Mouse (Mus musculus) lung, embryonic 14.5 days (tissue): ENCODE results near the gene Olfr126. TPM values are rescaled to one million over a fixed set of nuclear protein-coding genes. Genes with fewer than 3 reads are reported as not detected.

Experiments used
- ATAC-seq: fragments of 200-750 bp; cut with Nextera tagmentation; 2 replicates; pipeline ENCODE4 v1.8.0; 2017; ENCODE audit warnings: mild to moderate bottlenecking, moderate TSS enrichment, moderate library complexity; ENCODE audit not compliant: insufficient read depth
- DNase-seq: peaks from one replicate; pipeline ENCODE4 v3.0.0-alpha.2; 2015
- H3K27ac ChIP-seq: fragments of 300-500 bp; sonication (generic); 2 replicates; pipeline ENCODE4 v1.5.1; 2014; ENCODE audit warnings: low read depth, mild to moderate bottlenecking, moderate library complexity
- H3K27me3 ChIP-seq: fragments of 300-500 bp; sonication (generic); 2 replicates; pipeline ENCODE4 v1.6.1; 2014; ENCODE audit warnings: low read length, control low read depth; ENCODE audit not compliant: insufficient read depth
- H3K36me3 ChIP-seq: fragments of 300-500 bp; sonication (generic); 2 replicates; pipeline ENCODE4 v1.6.1; 2014; ENCODE audit warnings: control low read depth; ENCODE audit not compliant: insufficient read depth
- H3K4me1 ChIP-seq: fragments of 300-500 bp; sonication (generic); 2 replicates; pipeline ENCODE4 v1.6.1; 2014; ENCODE audit warnings: antibody characterized with exemption, control low read depth; ENCODE audit not compliant: insufficient read depth
- H3K4me2 ChIP-seq: fragments of 300-500 bp; sonication (generic); 2 replicates; pipeline ENCODE4 v1.6.1; 2014; ENCODE audit warnings: mild to moderate bottlenecking
- H3K4me3 ChIP-seq: fragments of 300-500 bp; sonication (generic); 2 replicates; pipeline ENCODE4 v1.5.1; 2014; ENCODE audit warnings: low read depth, low read length
- H3K9ac ChIP-seq: fragments of 300-500 bp; sonication (generic); 2 replicates; pipeline ENCODE4 v1.6.1; 2014
- H3K9me3 ChIP-seq: fragments of 300-500 bp; sonication (generic); 2 replicates; pipeline ENCODE4 v1.6.1; 2016; ENCODE audit warnings: low read depth, low read length, control low read depth
- CTCF ChIP-seq: IDR thresholded peaks from 2 replicates; pipeline ENCODE4 v1.5.1; 2016; ENCODE audit warnings: antibody characterized with exemption, low read depth
- WGBS: fragments of 180-500 bp; shearing (Covaris S2); extraction: QIAGEN DNeasy Blood & Tissue Kit; methylation state at CpG from one replicate; pipeline ENCODE4 v1.1.7; 2014; 5-methylcytosine and 5-hydroxymethylcytosine counted together
- polyA plus RNA-seq: library from polyadenylated mRNA; unstranded; fragments of >200 nt; fragmentation: Nextera tagmentation; extraction: Ambion mirVana; gene quantifications from 2 replicates; pipeline ENCODE4 v1.2.1, GENCODE M21; 2014

Gene Olfr126
- polyA plus RNA-seq = not detected in 2 replicates

DNA sequence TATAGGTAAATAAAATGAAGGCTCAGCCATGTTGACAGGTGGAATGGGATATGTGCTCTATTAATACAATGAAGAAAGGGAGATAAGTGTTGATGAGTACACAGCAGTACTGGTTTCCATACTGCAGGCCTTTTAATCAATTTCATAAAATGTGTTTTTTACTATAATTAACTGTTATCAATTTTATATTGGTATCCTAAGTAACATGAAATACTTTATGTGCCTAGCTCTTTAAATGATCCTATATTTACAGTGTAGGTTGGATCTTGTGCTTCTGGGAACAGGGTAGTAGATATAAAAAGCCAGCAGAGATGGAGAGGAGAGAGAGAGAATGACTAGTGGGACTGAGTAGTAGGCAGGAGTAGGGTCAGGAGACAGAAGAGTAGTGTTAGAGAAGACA, at the start of gene Olfr126:
Olfr126 (plus strand) TSS at position 301 of the 400 bp plus-strand sequence.
- no peak within 1 kb of the TSS for H3K4me2 ChIP-seq
- no peaks in the 10 kb centered on the region for H3K4me1 ChIP-seq
- no peak within 1 kb of the TSS for H3K9ac ChIP-seq
- DNase-seq = no peak
- H3K27ac ChIP-seq = no peak within 1 kb of the TSS
- no peak within 1 kb of the TSS for H3K4me3 ChIP-seq
- no peaks in the 10 kb centered on the region for H3K27me3 ChIP-seq
- ATAC-seq = no peak
- no peaks in the 10 kb centered on the region for H3K36me3 ChIP-seq
- no peak for TF ChIP-seq CTCF
- no peaks in the 10 kb centered on the region for H3K9me3 ChIP-seq

DNA sequence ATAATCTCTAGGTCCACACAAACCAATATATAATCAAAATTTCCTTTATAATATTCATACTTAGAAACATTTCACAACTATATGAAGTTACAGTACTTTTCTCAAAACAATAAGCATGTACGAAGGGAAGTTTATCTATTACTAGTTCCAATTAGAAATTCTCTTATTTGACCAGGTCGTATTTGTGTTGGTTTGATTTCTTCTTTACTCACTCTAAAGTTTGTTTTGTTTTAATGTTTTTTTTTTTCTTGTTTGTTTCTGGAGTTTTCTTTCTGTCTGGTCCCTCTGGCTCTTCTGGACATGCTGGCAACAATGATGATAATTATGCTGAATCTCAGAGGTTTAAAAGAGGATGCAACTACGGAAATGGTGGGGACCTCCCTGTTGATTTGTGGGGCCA, 47.7 kb upstream of the Olfr126 start, which contains the start of gene Olfr124:
Olfr124 (plus strand) TSS at position 301 of the 400 bp plus-strand sequence.
- Histone ChIP-seq H3K27ac (no peak within 1 kb of the TSS), H3K36me3 (no peaks in the 10 kb centered on the region), H3K9ac (no peak within 1 kb of the TSS), H3K4me2 (no peak within 1 kb of the TSS), H3K27me3 (no peaks in the 10 kb centered on the region), H3K4me3 (no peak within 1 kb of the TSS), H3K9me3 (no peaks in the 10 kb centered on the region), H3K4me1 (no peaks in the 10 kb centered on the region)
- TF ChIP-seq CTCF = no peak
- 77% methylated on average over 3 of the region's 3 CpGs for WGBS
- no peak for ATAC-seq
- DNase-seq = no peak

DNA sequence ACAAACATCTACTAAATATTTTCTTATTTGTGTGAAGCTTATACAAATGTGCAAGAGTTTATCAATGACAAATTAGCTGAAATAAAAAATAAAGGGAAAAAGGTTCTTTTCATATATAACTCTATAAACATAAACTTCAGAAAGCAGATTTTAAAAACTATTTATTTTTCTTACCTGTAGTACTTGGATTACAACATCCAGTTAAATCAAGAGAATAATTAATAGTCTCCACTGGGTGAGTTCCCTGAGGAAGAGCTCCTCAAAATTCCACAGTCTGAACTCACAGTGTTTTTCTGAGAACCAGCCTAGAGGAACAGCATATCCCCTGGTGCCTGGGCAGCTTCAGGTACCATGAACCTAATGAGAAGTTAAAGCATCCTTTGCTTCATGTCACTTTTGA, 14.6 kb upstream of the Olfr126 start, which contains the start of gene Olfr125:
Olfr125 (plus strand) TSS at position 301 of the 400 bp plus-strand sequence.
- no peaks in the 10 kb centered on the region for H3K36me3 ChIP-seq
- DNase-seq (no peak), ATAC-seq (no peak)
- no peaks in the 10 kb centered on the region for H3K9me3 ChIP-seq
- H3K4me3 ChIP-seq = no peak within 1 kb of the TSS
- H3K27me3 ChIP-seq = no peaks in the 10 kb centered on the region
- H3K9ac ChIP-seq = no peak within 1 kb of the TSS
- no peaks in the 10 kb centered on the region for H3K4me1 ChIP-seq
- H3K4me2 ChIP-seq = no peak within 1 kb of the TSS
- no peak for TF ChIP-seq CTCF
- no peak within 1 kb of the TSS for H3K27ac ChIP-seq

DNA sequence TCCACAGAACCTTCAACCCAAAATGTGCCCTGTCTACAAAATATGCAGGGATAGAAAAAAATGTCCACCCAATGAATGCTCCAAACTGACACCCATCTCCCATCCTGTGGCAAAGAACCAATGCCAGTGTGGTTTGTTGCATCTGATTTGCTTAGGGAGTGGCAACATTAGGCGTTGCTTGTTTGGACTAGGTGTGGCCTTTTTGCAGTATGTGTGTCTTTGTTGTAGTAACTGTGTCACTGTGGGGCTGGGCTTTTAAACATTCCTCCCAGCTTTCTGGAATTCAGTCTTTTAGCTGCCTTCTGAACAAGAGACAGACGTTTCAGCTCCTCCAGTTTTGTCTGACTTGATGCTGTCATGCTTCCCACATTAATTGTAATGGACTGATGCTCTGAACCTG, 16.6 kb downstream of the Olfr126 start:
- no peak for TF ChIP-seq CTCF
- 61% methylated on average over 2 of the region's 2 CpGs for WGBS
- no peaks in the 10 kb centered on the region for H3K9me3 ChIP-seq
- no peaks in the 10 kb centered on the region for H3K27me3 ChIP-seq
- DNase-seq (no peak), ATAC-seq (no peak)
- H3K27ac ChIP-seq = no peak overlapping the region
- no peak overlapping the region for H3K4me3 ChIP-seq
- H3K4me1 ChIP-seq = no peaks in the 10 kb centered on the region
- H3K9ac ChIP-seq = no peak overlapping the region
- no peak overlapping the region for H3K4me2 ChIP-seq
- no peaks in the 10 kb centered on the region for H3K36me3 ChIP-seq

- no peak overlapping the region for H3K9ac ChIP-seq
- no peaks in the 10 kb centered on the region for H3K9me3 ChIP-seq
- no peak overlapping the region for H3K4me3 ChIP-seq
- no peak overlapping the region for H3K4me2 ChIP-seq
- TF ChIP-seq CTCF = no peak
- ATAC-seq = no peak
- no peaks in the 10 kb centered on the region for H3K4me1 ChIP-seq
- no peaks in the 10 kb centered on the region for H3K27me3 ChIP-seq
- DNase-seq = no peak
- H3K27ac ChIP-seq = no peak overlapping the region
- WGBS = 23% methylated on average over 8 of the region's 8 CpGs
- no peaks in the 10 kb centered on the region for H3K36me3 ChIP-seq
Observed at GRCm38 (mm10) chr17:37869676-37870205, 22.5 kb downstream of the Olfr126 start.

- H3K27ac ChIP-seq = no peak overlapping the region
- 73% methylated on average over 3 of the region's 3 CpGs for WGBS
- no peaks in the 10 kb centered on the region for H3K9me3 ChIP-seq
- no peaks in the 10 kb centered on the region for H3K27me3 ChIP-seq
- no peak overlapping the region for H3K4me2 ChIP-seq
- H3K36me3 ChIP-seq = no peaks in the 10 kb centered on the region
- DNase-seq (no peak), ATAC-seq (no peak)
- no peak for TF ChIP-seq CTCF
- H3K4me3 ChIP-seq = no peak overlapping the region
- no peaks in the 10 kb centered on the region for H3K4me1 ChIP-seq
- no peak overlapping the region for H3K9ac ChIP-seq
Observed at GRCm38 (mm10) chr17:37873830-37874229, 26.5 kb downstream of the Olfr126 start.

- H3K9ac ChIP-seq = no peak within 1 kb of the TSS
- no peaks in the 10 kb centered on the region for H3K36me3 ChIP-seq
- ATAC-seq (no peak), DNase-seq (no peak)
- H3K4me1 ChIP-seq = no peaks in the 10 kb centered on the region
- H3K4me3 ChIP-seq = no peak within 1 kb of the TSS
- H3K9me3 ChIP-seq = no peaks in the 10 kb centered on the region; the same call in 1 of the 2 replicates
- no peak within 1 kb of the TSS for H3K4me2 ChIP-seq
- no peaks in the 10 kb centered on the region for H3K27me3 ChIP-seq
- TF ChIP-seq CTCF = no peak
- no peak within 1 kb of the TSS for H3K27ac ChIP-seq
- WGBS = 60% methylated on average over 1 of the region's 1 CpGs
Observed at GRCm38 (mm10) chr17:37900137-37900536, 52.9 kb downstream of the Olfr126 start, which contains the start of gene Olfr127. Gene Olfr127, plus strand, starts transcription at chr17:37900437.

Other genes starting within 250 kb of the Olfr126 start
- not detected in 2 replicates for gene Olfr115, start 220.4 kb upstream of the Olfr126 start, polyA plus RNA-seq
- gene Olfr116, start 220.3 kb upstream of the Olfr126 start, polyA plus RNA-seq = not detected in 2 replicates
- gene Olfr117, start 183.7 kb upstream of the Olfr126 start, polyA plus RNA-seq = not detected in 2 replicates
- not detected in 2 replicates for gene Olfr118, start 180.5 kb upstream of the Olfr126 start, polyA plus RNA-seq
- not detected in 2 replicates for gene Olfr119, start 150.9 kb upstream of the Olfr126 start, polyA plus RNA-seq
- gene Olfr120, start 125.7 kb upstream of the Olfr126 start, polyA plus RNA-seq = not detected in 2 replicates
- gene Olfr121, start 98.6 kb upstream of the Olfr126 start, polyA plus RNA-seq = not detected in 2 replicates
- not detected in 2 replicates for gene Olfr122, start 78.9 kb upstream of the Olfr126 start, polyA plus RNA-seq
- not detected in 2 replicates for gene Olfr123, start 54.0 kb upstream of the Olfr126 start, polyA plus RNA-seq
- gene Olfr124, start 47.6 kb upstream of the Olfr126 start, polyA plus RNA-seq = not detected in 2 replicates
- gene Olfr125, start 14.5 kb upstream of the Olfr126 start, polyA plus RNA-seq = not detected in 2 replicates
- gene Olfr127, start 53.0 kb downstream of the Olfr126 start, polyA plus RNA-seq = not detected in 2 replicates
- not detected in 2 replicates for gene Olfr128, start 73.1 kb downstream of the Olfr126 start, polyA plus RNA-seq
- not detected in 2 replicates for gene Olfr761, start 105.6 kb downstream of the Olfr126 start, polyA plus RNA-seq
- gene Olfr129, start 212.6 kb downstream of the Olfr126 start, polyA plus RNA-seq = not detected in 2 replicates
- not detected in 2 replicates for gene Olfr130, start 216.4 kb downstream of the Olfr126 start, polyA plus RNA-seq
- not detected in 2 replicates for gene Olfr131, start 241.2 kb downstream of the Olfr126 start, polyA plus RNA-seq